Mouse (Mus musculus) heart, adult 2 months (tissue): Measurements from ENCODE around the gene Izumo4.

Experiments used
- CTCF ChIP-seq: fragments of 200-600 bp; IDR thresholded peaks from 2 replicates; pipeline ENCODE4 v1.8.1; 2022; ENCODE audit warnings: antibody characterized with exemption, mild to moderate bottlenecking, moderate library complexity
- EP300 ChIP-seq: fragments of 200-500 bp; IDR thresholded peaks from 2 replicates; pipeline ENCODE4 v1.6.1; 2011; ENCODE audit warnings: low read depth, low read length, control low read depth; ENCODE audit not compliant: insufficient read depth
- POLR2A ChIP-seq: fragments of 200-500 bp; IDR thresholded peaks from 2 replicates; pipeline ENCODE4 v1.6.1; 2011; ENCODE audit warnings: mild to moderate bottlenecking, low read depth, low read length, control low read depth; ENCODE audit not compliant: insufficient read depth

DNA sequence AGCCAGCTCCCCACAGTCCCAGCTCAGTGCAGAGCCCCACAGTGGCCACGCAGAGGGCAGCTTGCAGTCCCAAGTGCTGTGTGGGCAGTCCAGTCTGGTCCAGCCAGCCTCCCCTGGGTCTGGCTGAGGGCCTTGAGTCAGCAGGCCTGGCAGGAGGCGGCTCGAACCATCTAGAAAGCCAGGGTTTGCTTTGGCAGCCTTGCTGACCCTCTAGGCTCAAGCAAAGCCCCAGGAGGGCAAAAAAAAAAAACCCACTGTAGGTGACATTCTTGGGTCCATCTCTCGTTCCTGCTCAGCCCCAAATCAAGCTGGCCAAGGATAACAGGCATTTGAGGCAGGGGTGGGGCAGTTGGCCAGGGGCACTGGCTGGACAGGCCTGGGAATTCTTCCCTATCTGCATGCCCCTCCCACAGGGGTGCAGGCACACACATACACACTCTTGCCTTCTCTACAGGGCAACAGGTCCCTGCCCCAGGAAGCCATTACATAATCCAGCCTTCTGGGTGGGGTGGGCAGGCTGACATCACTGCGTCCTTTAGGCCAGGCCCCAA, 27.7 kb upstream of the Izumo4 start:
- TF ChIP-seq POLR2A (peak; percentile 28; the same call in 1 of the 2 replicates), CTCF (no peak), EP300 (peak; percentile 84)
